Mouse (Mus musculus): Measurements from ENCODE around the gene Abhd6. TPM values are rescaled to one million over a fixed set of nuclear protein-coding genes. Genes with fewer than 3 reads are reported as not detected.

The Abhd6 gene
- total RNA-seq, 2 experiments from 2014 or later, result 11.0 TPM

DNA sequence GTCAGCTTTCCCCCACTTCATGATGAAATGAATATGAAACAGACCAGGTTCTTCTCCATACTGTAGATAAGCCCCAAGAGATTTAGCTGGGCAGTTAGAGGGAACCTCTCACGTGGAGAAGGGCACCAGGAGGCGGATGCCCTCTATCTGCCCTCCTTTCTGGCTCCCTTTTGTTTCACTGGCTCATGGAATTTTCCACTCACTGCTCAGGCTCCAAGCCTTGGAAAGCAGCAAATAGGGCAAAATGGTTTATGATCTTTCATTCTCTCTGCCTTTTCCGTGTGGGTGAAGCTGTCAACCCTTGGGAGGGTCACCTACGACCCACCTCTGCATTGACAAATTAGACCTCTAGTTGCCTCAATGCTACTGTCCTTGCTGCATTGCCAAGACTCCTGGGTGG lies 27.8 kb downstream of the Abhd6 start:
- peak; percentile 37 to 58 for DNase-seq

DNA sequence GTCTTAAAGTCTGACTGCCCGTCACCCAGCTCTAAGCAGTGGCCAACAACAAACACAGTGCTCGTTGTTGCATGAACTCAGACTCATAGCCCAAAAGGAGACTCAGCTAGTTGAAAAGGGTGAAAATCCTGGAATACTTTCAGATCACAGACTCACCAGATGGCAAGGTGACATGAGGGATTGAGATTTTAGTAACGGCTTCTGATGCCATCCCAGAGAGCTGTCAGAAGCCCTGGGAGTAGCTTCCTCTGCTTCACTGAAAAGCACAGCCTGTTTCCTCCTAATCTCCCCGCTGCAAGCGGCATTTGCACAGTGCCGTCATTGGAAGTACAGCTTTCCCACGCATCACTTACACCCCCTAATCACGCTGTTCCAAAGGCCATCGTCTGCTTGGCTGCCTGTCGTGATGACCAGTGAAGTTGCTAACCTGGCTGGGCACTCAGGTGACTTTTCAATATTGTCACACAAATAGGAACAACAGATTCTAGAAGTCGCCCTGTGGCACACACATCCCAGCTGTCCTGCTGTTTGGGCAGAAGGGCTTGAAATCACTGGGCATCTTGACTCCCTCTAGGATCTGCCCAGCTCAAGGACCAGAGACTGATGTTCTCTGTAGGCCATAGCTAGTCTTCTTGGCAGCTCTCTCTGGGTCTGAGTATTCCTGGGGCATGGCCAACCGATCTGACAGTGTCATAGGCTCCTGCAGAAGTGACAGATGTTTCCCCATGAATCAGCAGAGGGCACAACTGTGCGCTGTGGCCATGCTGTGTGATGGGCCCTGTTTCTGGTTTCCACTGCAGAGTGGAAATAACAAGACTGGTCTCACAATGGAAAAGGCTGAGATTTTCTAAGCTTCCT lies 29.6 kb downstream of the Abhd6 start:
- peak; percentile 51 to 56 for DNase-seq

DNA sequence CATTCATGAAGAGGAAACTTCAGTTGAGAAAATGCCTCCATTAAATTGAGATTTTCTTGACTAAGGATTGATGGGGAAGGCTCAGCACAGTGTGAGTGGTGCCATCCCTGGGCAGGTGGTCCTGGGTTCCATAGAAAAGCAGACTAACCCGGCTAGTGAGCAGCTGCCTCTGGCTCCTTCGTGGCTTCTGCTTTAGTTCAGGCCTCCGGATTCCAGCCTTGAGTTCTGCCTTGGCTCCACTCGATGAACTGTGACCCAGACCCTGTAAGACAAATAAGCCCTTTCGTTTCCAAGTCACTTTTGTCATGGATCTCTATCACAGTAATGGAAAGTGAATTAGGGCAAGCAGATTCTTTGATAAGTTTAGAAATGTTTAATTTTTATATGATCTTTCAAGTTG lies 31.9 kb downstream of the Abhd6 start:
- DNase-seq, result no peak

DNA sequence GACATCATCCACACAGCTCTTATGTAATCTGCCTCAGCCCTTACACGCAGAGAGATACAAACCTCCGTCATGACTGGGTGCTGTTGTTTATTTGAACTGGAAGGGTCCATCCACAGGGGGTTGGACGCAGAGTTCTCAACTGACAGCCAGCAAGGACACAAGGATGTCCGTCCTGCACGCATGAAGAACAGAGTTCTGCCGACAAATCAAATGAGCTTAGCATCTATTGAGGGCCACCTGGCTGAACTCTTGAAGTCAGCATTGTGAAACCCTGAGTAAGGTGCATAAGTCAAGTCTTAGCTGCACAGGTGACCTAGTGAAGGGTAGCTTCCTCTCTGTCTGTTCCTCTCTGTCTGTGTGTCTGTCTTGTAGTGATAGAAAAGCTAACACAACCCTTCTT lies 33.2 kb downstream of the Abhd6 start:
- DNase-seq, result no peak

DNA sequence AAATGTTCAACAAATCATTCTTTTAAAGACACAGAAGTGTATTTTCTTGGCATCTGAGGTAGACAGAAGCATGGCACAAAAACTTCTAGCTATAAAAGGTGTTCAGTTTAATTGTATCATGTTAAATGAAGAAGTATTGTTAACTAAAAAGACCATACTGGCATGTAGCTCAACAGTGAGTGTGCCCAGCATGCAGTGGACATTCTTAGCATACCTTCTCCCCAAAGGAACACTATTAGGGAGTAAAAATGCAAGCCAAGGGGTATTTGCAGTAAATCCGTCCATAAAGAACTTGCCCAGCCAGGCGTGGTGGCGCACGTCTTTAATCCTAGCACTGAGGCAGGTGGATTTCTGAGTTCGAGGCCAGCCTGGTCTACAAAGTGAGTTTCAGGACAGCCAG lies 33.7 kb downstream of the Abhd6 start:
- no peak for DNase-seq

DNA sequence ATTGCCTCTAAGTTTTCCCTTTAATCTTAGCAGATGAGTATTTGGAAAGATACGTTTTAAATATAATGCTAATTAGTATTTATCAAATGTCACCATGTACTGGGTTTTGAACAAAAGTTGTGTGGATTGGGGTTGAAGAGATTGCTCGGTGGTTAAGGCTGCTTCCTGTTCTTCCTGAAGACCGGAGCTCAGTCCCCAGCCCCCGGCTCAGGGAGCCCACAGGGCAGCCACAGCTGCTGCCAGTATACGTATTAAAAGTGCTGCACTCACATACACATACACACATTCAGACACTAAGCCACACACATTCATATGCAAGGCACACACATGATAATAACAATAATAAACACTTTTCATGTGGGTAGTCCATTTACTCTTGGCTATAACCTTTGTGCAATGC lies 35.4 kb downstream of the Abhd6 start:
- DNase-seq, result no peak

DNA sequence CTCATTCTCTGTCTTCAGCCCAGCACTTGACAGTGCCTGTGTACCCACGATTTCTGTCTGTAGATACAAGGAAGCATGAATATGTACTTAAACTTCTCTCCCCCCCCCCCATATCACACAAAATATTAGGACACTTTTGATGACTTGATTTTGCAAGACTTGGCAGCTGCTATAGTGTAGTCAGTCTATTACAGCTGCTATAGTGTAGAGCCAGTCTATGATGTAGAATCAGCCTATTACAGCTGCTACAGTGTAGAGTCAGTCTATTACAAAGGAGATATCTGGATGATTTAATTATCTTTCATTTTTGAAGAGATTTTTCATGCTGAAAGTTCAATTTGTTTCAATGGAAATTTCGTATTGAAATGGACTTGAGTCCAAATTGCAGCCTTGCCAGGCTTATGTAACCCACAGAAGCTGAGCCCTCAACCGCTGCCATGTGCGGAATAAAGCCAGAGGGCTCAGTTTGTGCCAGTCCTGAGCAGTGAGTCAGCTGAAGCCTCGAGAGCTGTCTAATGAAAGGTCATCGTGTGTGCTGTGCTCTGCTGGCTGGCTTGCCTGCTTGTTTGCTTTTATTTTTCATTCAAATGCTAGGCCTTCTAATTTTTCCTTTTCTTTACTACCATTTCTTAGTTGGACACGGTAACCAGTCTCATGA lies 36.2 kb downstream of the Abhd6 start:
- peak; percentile 76 to 83 for DNase-seq

DNA sequence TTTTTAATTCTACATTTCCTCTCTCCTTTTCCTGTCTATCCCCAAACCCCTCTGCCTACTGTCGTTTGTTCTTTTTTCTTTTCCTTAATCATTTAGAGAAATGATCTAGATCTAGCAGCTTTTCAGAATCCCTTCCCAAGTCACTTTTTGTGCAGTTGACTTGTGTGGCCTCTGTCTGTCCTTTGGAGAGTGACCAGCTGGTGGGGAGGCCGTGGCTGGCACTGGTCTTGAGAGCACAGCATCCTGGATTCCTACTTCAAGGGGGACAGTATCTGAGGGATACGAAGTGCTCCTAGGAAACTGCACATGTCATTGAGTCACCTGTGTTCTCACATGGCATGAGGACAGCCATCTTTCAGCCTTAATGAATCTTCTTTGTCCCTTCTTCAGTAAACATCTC lies 37.5 kb downstream of the Abhd6 start:
- DNase-seq, result no peak

DNA sequence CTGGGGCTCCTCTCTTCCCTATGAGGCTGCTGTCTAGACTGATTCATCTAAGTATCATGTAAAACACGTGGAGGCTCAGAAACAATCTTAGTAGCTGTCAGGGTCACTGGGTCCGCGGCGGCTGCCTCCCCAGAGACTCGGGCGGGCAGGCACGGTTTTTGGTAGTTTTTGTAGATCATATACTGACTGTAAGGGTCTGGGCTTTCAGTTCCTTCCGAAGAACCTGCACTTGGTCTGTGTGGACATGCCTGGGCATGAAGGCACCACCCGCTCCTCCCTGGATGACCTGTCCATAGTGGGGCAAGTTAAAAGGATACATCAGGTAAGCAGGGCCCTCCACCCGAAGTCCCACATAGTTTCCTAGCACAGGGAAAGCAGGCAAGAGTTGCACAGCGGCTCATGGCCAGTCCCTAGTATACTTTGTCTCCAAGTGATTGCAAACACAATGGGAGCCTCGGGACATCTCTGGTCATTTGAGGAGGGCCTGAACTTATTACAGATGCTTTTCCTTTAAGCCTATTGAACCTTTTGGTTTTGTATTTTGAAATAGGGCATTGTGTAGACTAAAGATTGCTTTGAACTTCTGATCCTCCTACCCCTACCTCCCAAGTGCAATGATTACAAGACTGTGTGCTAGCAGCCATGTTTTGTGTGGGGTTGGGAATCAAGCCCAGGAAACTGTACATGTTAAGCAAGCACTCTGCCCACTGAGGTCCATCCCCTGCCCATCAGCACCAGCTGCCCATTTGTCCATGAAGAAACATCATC lies 38.4 kb downstream of the Abhd6 start:
- no peak for DNase-seq

DNA sequence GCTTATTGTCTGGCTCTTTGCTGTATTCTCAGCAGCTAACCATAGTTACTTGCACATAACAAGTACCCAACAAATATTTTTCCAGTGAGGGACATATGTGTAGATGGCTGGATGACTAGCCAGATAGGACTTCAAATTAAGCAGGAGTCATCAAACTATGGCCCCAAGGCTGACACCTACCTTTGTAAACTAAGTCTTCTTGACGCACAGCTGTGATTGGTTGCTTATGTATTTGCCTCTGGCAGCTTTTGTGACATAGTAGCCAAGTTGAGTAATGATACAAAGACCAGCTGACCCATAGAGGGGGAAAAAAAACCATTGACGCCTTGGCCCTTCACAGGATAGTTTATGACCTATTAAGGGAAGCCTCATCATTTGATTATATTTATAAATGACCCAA lies 39.4 kb downstream of the Abhd6 start:
- no peak for DNase-seq

DNA sequence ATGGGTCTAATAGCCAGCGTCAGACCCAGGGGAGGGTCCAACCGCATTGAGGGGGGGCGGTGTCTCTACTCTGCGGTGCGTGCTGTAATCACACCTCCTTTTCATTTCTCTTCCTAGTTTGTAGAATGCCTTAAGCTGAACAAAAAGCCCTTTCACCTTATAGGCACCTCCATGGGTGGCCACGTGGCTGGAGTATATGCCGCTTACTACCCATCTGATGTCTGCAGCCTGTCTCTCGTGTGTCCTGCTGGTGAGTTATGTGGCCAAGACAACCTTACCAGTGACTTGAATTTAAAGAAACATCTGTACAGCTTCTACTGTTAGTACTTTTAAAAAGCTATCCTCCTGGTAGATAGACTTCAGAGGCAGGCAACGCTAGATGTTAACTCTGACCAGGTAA lies 39.9 kb downstream of the Abhd6 start:
- no peak for DNase-seq

DNA sequence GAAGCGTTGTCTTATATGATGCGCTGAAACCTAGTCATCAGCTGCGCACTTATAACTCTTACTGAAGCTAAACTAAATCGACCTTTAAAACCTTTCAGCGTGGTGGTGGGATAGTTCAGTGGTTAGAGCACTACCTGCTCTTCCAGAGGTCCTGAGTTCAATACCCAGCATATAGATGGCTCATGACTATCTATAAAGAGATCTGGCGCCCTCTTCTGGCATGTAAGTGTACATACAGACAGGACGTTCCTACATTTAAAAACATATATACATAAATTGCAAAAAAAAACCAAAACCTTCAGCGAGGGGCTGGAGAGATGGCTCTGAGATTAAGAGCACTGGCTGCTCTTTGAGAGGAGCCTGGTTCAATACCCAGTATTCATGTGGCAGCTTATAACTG lies 41.6 kb downstream of the Abhd6 start:
- DNase-seq, result no peak

DNA sequence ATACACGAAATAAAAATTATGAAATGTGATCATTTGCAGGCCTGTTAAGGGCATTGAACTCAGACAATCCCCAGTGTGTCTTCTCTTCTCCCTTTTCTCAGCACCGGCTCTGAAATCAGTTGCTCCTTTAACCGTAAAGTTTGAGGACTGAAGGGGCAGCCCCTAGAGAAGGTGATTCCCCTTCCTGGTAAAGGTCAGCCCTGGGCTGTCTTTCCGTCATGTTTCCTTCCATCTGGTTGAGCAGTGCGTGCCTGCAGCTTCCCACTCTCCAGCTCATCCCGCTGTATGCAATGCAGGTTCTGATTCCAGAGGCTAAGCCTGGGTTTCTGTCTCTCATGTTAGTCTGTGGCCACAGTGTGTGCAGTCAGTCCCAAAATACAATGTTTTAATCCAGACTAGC lies 42.1 kb downstream of the Abhd6 start:
- DNase-seq, result no peak

DNA sequence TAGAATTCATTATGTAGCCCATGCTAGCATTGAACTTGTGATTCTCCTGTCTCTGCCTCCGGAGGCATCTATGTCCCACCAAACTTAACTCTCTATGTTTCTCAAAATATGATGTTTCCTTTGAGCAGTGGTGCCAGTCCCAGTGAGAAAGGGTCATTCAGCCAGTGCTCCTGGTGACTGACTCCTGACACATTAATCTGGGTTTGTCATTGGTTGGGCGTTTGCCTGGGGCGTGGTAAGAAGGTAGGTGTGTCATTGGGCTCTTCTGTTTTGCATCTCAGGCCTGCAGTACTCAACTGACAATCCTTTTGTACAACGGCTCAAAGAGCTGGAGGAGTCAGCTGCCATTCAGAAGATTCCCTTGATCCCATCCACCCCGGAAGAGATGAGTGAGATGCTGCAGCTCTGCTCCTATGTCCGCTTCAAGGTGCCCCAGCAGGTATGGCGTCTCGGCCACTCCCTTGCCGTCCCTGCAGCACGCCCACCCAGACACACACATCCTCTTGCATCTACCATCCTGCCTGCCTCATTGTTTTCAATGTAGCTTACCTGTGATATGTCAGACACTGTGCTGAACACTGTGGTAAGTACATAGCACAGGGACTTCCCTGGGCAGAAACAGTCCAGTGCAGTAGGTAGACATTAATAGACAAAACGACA lies 42.6 kb downstream of the Abhd6 start:
- no peak for DNase-seq

DNA sequence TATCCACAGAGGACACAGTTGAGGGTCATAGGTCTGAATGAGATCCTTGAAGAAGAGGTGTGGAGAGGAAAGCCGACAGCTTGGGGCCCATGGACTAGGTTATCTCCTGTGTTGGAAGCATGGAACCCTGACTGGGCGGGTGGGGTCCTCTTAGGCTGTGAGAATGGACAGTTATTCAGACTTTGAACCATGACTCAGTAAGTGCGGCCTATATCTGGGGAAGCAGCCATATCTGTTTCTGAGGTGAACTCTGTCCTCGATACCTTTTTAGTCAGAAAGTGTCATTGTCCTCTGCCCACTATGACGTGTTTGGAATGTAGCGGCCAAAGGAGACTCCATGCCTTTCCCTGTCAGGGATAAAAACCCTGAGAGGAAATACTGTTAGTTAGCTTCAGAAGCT lies 44.1 kb downstream of the Abhd6 start:
- DNase-seq, result no peak

DNA sequence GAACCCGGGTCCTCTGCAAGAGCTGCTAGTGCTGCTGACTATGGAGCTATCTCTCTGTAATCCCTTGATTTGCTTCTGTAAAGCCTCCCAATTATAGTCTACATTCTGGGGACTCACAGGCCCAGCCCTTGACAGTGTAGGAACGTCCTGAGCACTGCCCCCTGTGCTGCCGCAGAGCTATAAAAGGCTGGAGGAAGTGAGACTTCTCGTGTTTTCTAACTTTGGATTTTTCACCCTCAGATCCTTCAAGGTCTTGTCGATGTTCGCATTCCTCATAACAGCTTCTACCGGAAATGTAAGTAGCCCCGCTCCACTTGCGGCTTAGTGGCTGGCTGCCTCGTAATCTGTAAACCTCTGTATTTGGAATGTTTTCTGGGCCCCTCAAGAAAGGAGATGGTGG lies 46.6 kb downstream of the Abhd6 start:
- no peak for DNase-seq

DNA sequence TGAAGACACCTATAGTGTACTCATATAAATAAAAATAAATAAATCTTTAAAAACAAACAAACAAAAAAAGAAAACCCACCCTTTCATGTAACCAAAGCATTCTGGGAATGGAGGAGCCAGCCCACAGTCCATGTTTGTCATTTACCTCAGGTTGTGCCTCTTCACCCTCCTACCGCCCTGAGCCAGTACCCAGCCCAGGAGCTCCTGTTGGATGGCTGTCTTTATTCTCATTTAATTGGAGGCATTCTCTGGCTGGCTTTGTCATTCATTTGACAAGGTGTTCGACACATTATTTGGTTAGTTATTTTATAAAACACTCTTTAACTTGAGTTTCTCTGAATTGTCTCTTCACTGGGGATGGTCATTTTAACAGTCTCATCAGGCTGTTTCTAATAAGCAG lies 49.2 kb downstream of the Abhd6 start:
- DNase-seq, result no peak

DNA sequence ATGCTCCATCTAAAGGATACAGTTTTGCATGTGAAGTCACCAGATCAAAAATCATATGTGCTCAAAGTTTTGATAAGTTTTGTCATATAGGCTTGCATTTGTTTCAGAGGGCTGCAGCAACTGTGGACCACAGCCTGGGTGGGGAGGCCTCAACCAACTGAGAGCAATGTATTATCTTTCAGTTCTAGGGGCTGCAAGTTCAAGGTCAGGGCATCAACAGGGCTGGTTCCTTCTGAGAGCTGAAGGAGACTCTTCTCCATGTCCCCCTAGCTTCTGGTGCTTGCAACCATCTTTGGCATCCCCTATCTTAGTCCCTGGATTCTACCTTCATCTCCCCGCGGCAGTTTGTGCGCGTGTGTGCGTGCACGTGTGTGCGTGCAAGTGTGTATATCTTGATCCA lies 50.0 kb downstream of the Abhd6 start:
- DNase-seq, result no peak

DNA sequence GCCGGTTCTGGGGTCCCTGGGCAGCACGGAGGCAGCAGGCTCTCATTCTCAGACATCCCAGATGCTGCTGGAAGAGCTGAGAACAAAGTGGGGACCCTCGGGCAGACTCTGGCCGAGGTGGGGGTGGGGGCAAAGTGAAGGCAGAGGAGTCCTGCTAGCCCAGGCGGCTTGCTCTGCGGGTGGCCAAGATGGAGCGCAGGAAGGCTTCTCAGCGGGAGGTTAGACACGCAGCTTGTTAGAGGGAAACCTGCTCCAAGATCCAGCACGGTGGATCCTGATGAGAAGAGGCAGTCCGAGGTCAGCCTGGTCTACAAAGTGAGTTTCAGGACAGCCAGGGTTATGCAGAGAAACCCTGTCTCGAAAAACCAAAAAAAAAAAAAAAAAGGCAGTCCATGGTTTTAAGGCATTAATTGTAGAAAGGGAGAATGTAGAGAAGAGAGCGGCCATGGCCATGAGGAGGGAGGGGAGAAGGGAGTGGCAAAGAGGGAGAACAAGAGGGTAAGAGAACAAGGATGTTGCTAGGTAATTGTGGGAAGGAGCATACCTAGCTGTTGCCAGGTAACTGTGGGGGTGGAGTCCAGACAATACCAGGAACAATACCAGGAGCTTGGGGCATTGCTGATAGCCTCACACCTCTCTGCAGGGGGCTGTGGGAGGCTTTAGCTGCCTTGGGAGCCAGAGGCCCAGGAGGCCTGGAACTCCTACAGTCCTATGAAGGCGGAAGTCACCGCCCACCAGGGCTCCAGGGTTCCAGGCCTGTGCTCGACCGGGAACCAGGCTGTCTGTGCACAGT lies 51.8 kb downstream of the Abhd6 start:
- DNase-seq, result no peak

DNA sequence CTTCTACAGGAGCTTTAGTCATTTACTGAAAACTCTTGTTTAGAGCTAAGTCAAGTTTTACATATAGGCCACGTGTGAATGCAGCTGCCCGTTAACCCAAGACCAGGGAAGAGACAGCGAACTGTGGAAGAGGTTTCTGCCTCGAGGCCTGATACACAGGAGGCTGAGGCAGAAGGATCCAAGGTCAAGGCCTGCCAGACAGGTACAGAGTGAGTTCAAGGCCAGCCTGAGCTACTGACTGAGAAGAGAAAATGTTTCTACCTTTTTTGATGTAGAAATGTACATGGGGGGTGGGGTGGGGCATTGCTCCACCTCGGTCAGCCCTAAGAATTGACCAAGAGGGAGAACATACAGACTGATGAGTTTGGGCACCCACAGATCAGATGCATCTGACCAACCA lies 53.4 kb downstream of the Abhd6 start:
- DNase-seq, result no peak

DNA sequence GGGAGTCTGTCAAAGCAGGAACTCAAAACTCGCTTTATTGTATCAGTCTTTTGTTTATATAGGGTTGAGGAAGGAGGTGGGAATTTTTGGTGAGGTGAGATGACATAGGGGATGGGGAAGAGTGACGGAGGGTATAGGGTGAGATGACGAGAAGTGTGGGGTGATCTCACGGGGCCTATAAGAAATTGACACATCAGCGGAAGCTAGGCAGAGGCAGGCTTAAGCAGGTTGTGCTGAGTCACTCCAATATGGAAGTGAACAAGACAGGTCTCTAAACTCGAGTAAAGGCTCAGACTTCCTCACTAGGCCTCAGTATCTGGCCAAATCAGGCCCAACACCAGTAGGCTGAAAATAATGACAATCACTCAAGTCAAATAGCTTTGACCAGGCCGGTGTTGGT lies 57.2 kb downstream of the Abhd6 start:
- DNase-seq, result no peak

DNA sequence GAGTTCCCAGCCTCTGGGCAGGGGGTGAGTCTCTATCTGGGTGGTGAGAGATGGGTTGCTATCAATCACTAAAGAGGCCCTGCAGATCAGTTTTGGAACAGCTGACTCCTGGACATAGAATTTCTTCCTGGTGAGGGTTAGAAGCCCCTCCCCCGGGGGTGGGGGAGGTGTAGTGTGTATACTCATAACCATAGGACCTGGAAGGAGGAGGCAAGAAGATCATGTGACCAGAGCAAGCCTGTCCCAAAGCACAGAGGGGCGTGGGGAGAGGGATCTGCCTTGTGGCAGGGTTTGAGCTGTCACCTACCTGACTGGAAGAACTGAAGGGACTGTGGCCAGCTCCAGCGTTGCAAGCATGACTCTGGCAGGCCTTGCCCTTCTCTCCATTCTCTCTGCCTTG lies 59.4 kb downstream of the Abhd6 start:
- DNase-seq, result no peak

All from heart, adult 18-20 months (tissue).